Mouse (Mus musculus) gastrocnemius, adult 2 months (tissue): ENCODE results near the gene Ctbp1. TPM values are rescaled to one million over a fixed set of nuclear protein-coding genes. Genes with fewer than 3 reads are reported as not detected.

Experiments used
- DNase-seq: peaks from one replicate; pipeline ENCODE4 v3.0.0; 2022
- H3K27ac ChIP-seq: fragments of 200-600 bp; 2 replicates; pipeline ENCODE4 v1.8.1; 2022; ENCODE audit warnings: mild to moderate bottlenecking
- H3K4me3 ChIP-seq: fragments of 200-600 bp; 2 replicates; pipeline ENCODE4 v1.8.1; 2022; ENCODE audit warnings: mild to moderate bottlenecking, moderate library complexity
- CTCF ChIP-seq: fragments of 200-600 bp; IDR thresholded peaks from 2 replicates; pipeline ENCODE4 v1.8.1; 2022; ENCODE audit warnings: antibody characterized with exemption, mild to moderate bottlenecking, moderate library complexity
- intact Hi-C: fragments of 180-260 bp; cut with DNase I; formaldehyde crosslinking; loops from one replicate; pipeline ENCODE4 v1.15.1; 2025
- total RNA-seq, 2 experiments: library from RNA; stranded (reverse); gene quantifications; 2 replicates each; pipeline ENCODE4 v1.2.3; 2021

The Ctbp1 gene
- total RNA-seq, 2 experiments from 2014 or later, result 223 to 241 TPM

DNA sequence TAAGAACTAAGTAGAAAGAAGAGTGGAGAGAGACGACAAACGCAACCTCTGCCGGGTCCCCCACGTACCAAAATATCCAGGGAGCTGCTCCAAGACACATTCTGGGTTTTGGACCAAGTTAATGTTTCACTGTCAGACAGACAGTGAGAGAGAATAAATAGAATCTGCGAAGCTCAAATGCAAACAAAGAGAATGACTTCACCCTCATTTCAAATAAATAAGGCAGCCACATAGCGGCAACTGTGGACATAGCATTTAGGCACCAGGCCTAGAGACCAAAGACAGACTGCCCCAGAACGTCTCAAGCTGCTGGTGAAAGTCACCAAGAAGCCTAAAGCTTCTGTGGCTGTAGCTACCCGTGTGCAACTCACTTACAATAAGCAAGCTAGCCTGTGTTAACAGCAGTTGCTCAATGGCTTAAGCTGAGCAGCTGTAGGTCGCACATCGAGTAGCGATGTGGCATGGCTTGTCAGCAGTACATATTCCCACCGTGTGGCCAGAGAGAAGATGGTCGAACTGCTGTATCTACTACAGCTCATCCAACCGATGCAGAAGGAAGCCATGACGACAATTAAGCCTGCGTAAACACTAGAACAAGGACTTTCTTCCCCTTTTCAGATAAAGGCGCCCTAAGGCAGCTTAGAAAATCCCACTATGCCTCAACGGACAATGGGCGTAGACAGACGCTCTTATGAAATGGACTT lies 55.9 kb downstream of the Ctbp1 start:
- intact Hi-C loops, result no loop called here
- TF ChIP-seq CTCF, result no peak
- no peak for DNase-seq
- peak overlapping the region; percentile 66 for H3K27ac ChIP-seq
- H3K4me3 ChIP-seq, result no peak overlapping the region

GRCm38 (mm10) chr5:33218081-33218480 lies 56.7 kb downstream of the Ctbp1 start, which contains the start of gene Spon2:
Gene Spon2, minus strand, starts transcription at chr5:33218455.
- TF ChIP-seq CTCF, result no peak
- peak; percentile 62 for DNase-seq
- peak within 1 kb of the TSS; percentile 62 for H3K4me3 ChIP-seq
- intact Hi-C loops, result no loop called here
- H3K27ac ChIP-seq, result peak within 1 kb of the TSS; percentile 66

DNA sequence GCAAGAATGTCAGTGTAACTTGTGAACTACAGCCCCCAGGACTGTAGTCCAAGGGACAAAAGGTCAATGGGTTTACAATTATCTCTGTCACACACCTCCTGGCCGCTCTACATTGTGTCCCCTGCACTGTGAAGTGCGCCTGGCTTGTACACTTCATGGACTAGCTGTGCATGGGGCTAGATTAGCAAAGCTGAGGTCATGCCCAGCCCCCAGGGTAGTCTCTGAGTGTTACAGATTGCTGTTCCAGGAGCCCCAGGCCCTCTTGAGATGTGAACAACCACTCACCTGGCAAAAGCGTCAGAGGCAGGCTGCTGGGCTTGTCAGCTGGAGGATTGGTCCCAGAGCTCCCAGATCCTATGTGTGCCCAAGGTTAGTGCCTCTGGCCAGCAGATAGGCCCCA lies 57.1 kb downstream of the Ctbp1 start:
- TF ChIP-seq CTCF, result no peak
- intact Hi-C loops, result no loop called here
- H3K4me3 ChIP-seq, result peak overlapping the region; percentile 62
- no peak for DNase-seq
- H3K27ac ChIP-seq, result peak overlapping the region; percentile 66

- Histone ChIP-seq H3K4me3 (peak overlapping the region; percentile 17; the same call in 1 of the 2 replicates), H3K27ac (peak overlapping the region; percentile 24)
- no peak for TF ChIP-seq CTCF
- intact Hi-C loops, result no loop called here
- peak; percentile 26 for DNase-seq
These were observed 60.1 kb downstream of the Ctbp1 start for GRCm38 (mm10) chr5:33214723-33215122.

DNA sequence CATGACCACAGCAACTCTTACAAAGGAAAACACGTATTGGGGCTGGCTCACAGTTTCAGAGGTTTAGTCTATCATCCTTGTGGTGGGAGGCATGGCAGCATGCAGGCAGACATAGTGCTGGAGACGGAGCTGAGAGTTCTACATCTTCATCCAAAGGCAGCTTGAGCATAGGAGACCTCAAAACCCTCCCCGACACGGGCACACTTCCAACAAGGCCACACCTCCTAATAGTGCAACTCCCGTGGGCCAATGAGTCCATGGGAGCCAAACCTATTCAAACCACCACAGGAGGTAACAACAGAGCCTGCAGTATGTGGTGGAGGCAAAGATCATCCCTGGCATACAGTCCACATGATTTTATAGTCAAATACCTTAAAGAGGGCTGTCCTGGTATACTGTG lies 63.5 kb downstream of the Ctbp1 start:
- no peak overlapping the region for H3K4me3 ChIP-seq
- no peak for TF ChIP-seq CTCF
- intact Hi-C loops, result no loop called here

GRCm38 (mm10) chr5:33210515-33210914 lies 64.3 kb downstream of the Ctbp1 start:
- DNase-seq, result no peak
- intact Hi-C loops, result no loop called here
- H3K27ac ChIP-seq, result no peak overlapping the region
- no peak overlapping the region for H3K4me3 ChIP-seq
- no peak for TF ChIP-seq CTCF

More for the DNA sequence above, 63.5 kb downstream of the Ctbp1 start:
- DNase-seq, result no peak
- H3K27ac ChIP-seq, result no peak overlapping the region

- TF ChIP-seq CTCF, result no peak
- intact Hi-C loops, result no loop called here
- no peak overlapping the region for H3K27ac ChIP-seq
- H3K4me3 ChIP-seq, result no peak overlapping the region
- DNase-seq, result no peak
These were observed 66.1 kb downstream of the Ctbp1 start for GRCm38 (mm10) chr5:33208533-33209245.

DNA sequence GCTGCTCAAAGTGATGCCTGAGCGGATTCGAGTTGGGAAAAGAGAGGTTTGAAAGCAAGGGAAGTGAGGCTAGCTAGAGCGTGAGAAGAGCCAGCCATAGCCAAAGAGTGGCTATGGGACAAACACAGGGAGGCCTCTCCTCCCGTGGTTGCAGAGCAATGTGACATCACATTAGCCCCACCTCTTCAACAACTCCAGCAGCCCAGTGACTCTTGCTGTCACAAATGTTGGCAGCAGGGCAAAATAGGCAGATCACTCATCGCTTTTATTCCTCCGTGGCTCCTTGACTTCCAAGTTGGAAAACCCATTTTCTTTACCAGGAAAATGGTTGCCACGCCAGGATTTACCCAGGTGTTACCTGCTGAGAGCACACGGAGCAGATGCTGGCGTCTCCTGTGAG lies 67.7 kb downstream of the Ctbp1 start:
- intact Hi-C loops, result no loop called here
- H3K4me3 ChIP-seq, result no peak overlapping the region
- TF ChIP-seq CTCF, result no peak
- DNase-seq, result no peak
- no peak overlapping the region for H3K27ac ChIP-seq

- intact Hi-C loops, result no loop called here
- TF ChIP-seq CTCF, result no peak
These were observed 68.5 kb downstream of the Ctbp1 start for GRCm38 (mm10) chr5:33206328-33206727.

DNA sequence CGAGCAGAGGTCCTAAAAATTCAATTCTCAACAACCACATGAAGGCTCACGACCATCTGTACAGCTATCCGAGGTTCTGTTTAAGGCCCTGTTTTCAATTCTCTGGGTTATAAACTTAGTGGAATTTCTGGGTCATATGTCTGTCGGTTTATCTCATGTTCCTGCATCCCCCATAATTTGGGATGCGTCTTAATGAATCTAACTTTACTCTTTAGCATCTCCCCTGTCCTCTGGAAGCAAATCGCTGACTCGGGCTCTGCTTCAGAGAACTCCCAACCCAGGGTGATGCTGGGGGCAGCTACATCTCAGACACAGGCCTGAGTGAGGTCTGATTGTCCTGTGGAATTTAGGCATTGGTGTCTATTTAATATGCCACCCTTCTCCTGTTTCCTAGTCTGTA lies 70.5 kb downstream of the Ctbp1 start:
- TF ChIP-seq CTCF, result no peak
- peak overlapping the region; percentile 64; the same call in 1 of the 2 replicates for H3K27ac ChIP-seq
- no peak overlapping the region for H3K4me3 ChIP-seq
- intact Hi-C loops, result loop anchor here (2.0 to 5.0 kb wide), 2 partner anchors 67 to 173 kb away; partner anchors contain the start of gene Uvssa
- DNase-seq, result no peak

More at GRCm38 (mm10) chr5:33206328-33206727, 68.5 kb downstream of the Ctbp1 start:
- H3K27ac ChIP-seq, result no peak overlapping the region
- DNase-seq, result no peak
- H3K4me3 ChIP-seq, result no peak overlapping the region

DNA sequence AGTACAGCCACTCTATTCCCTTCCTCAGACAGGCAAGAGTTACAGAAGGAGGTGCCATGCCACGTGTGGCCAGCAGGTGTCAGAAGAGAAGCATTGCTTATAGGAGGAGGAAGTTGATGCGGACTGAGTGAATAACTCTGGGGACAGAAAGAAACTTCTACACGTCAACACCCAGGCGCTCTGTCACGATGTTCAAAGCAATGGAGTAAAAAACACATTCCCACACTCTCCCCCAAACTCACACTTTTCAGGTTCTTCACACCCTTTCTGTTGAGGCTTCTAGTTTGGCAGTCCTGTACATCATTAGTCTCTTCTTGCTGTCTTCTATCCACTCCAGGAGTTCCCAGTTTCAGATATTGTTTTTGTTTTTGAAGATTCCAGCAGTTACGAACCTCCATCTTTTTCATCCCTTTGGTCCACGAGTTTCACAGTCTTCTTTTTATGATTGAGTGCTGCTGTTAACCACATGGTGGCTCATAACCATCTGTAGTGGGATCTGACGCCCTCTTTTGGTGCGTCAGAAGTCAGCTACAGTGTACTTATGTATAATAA lies 71.0 kb downstream of the Ctbp1 start:
- peak overlapping the region; percentile 64 for H3K27ac ChIP-seq
- peak overlapping the region; percentile 54 for H3K4me3 ChIP-seq
- intact Hi-C loops, result loop anchor here (1.0 to 5.0 kb wide), 4 partner anchors 44 to 174 kb away; partner anchors contain the start of gene Uvssa
- TF ChIP-seq CTCF, result peak; percentile 98; the same call in 1 of the 2 replicates
- peak; percentile 86 for DNase-seq

- intact Hi-C loops, result loop anchor here (1.0 to 5.0 kb wide), 3 partner anchors 44 to 174 kb away; partner anchors contain the start of gene Uvssa
- no peak for DNase-seq
- no peak for TF ChIP-seq CTCF
- Histone ChIP-seq H3K27ac (no peak overlapping the region), H3K4me3 (no peak overlapping the region)
These were observed 71.6 kb downstream of the Ctbp1 start for GRCm38 (mm10) chr5:33203171-33203565.
